Mouse (Mus musculus) brain, embryonic 18.5 days (tissue): ENCODE data around the gene Zfp266.

ENCODE experiments used
- DNase-seq: peaks from one replicate; pipeline ENCODE4 v3.0.0-alpha.2; 2012; ENCODE audit warnings: low read depth, low spot score

Gene Zfp266

DNA sequence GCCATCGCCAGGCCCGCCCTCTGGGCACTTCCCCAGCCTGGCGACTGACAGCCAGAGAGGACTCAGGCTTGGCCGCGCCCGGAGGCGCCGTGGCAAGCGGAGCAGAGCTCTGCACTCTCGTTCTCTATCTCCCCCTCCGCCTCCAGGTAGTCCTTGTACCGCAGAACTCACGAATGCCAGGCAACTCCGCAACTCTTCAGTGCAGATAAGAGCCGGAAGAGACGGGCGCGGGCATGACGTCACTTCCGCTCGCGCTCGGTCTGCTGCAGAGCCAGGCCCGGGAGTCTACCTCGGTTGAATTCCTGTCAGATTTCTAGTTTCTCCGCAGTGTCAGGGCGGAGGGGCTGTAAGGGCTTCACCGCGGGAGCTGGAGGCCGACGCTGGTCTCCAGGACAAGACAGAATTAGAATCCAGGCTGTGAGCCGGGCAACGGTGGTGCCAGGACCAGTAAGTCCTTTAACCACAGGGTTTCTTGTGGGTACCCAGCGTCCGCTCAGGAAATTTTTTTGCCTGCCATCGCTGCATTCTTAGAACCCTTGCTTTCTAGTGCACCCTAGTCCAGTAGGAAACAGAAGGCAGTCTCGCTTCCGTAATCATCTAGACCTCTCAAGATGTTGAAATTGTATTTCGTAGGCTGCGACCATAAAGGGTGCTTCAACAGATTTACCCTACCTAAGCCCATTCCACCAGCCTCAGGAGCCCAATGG, 28.5 kb downstream of the Zfp266 start, which contains the start of gene Zfp426:
TSS of gene Zfp426 (minus strand) at position 220 of the 707 bp plus-strand sequence.
- DNase-seq, result peak; percentile 79

- DNase-seq, result no peak
Measured at GRCm38 (mm10) chr9:20491858-20492526, 29.2 kb downstream of the Zfp266 start.

DNA sequence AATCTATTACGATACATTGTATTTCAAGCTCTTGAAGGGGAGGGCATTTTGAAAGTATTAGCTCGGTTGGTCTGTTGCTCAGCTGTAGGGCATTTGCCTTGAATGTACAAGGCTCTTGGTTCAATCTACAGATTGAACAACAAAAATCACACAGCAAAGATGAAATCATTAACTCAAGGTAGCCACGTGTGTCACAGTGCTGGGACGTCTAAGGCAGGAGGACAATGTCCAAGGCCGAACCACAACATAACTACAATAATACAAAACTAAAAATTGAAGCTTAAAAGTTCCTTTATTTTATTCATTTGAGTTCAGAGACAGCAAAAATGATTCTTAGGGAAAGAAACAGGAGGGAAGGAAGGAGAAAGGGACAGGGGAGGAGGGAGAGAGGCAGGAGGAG, 31.7 kb downstream of the Zfp266 start:
- DNase-seq, result no peak

- no peak for DNase-seq
Measured at GRCm38 (mm10) chr9:20479396-20479795, 41.8 kb downstream of the Zfp266 start.

- DNase-seq, result no peak
Measured at GRCm38 (mm10) chr9:20476632-20477031, 44.6 kb downstream of the Zfp266 start.

DNA sequence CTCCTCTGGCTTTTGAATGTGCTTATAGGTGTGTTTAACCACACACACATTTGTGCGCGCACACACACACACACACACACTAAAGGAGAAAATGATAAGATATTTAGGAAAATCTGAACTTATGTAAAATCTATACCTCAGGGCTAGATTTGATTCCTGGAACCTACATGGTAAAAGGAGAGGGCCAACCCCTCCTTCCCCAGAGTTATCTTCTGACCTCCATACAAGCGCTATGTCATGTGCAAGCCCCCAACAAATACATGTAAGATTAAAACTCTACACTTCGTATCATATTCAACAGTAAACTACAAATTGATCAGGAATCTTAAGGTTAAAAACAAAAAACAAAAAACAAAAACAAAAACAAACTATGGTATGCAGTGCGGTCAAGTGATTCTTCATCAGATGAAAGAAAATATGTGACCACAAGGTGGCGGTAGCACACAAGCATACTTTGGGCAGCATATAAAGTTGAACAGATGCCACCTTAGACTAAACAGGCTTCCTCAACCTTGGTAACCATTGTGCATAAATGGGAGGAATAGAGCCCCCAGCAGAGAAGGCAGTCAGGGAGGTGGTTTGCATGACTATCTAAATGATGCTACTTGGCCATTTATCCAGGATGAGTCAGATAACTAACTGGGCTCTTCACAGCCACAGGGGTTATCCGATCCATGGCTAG, 54.3 kb downstream of the Zfp266 start:
- DNase-seq, result peak; percentile 20

- DNase-seq, result peak; percentile 71
Measured at GRCm38 (mm10) chr9:20459377-20460317, 61.6 kb downstream of the Zfp266 start, which contains the start of gene Zfp26. Gene Zfp26 (minus strand): TSS chr9:20460162.

- DNase-seq, result no peak
Measured at GRCm38 (mm10) chr9:20453647-20454046, 67.6 kb downstream of the Zfp266 start.

DNA sequence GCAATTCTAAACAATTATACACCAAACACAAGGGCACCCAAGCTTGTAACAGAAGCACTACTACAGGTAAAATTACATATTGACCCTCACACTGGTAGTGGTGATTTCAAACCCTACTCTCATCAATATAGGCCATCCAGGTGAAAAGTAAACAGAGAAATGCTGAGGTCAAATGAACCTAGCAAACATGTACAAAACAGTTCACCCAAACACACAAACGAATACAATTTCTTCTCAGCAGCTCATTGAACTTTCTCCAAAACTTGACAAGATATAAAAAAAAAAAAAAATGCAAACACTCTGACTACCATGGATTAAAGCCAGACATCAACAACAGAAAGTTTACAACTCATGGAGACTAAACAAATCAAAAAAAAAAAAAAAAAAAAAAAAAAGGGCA, 69.7 kb downstream of the Zfp266 start:
- no peak for DNase-seq
